Mouse (Mus musculus) midbrain, postnatal 0 days (tissue): ENCODE data around the gene Ndufa13. TPM values are rescaled to one million over a fixed set of nuclear protein-coding genes. Genes with fewer than 3 reads are reported as not detected.

Experiments used
- ATAC-seq: fragments of 200-750 bp; cut with Nextera tagmentation; 2 replicates; pipeline ENCODE4 v1.8.0; 2017; ENCODE audit warnings: moderate number of reproducible peaks, mild to moderate bottlenecking, moderate TSS enrichment, moderate library complexity; ENCODE audit not compliant: low FRiP score
- DNase-seq: peaks from one replicate; pipeline ENCODE4 v3.0.0-alpha.2; 2015; ENCODE audit warnings: low spot score
- H3K27ac ChIP-seq: fragments of 300-500 bp; sonication (generic); 2 replicates; pipeline ENCODE4 v1.5.1; 2014; ENCODE audit warnings: low read depth, mild to moderate bottlenecking, low read length, mixed read lengths
- H3K27me3 ChIP-seq: fragments of 300-500 bp; sonication (generic); 2 replicates; pipeline ENCODE4 v1.6.1; 2014; ENCODE audit warnings: low read length, control low read depth, mixed read lengths; ENCODE audit not compliant: insufficient read depth
- H3K36me3 ChIP-seq: fragments of 300-500 bp; sonication (generic); 2 replicates; pipeline ENCODE4 v1.6.1; 2014; ENCODE audit warnings: low read length, control low read depth, mixed read lengths; ENCODE audit not compliant: insufficient read depth
- H3K4me1 ChIP-seq: fragments of 300-500 bp; sonication (generic); 2 replicates; pipeline ENCODE4 v1.6.1; 2014; ENCODE audit warnings: mild to moderate bottlenecking, control low read depth, antibody characterized with exemption, low read length, mixed read lengths; ENCODE audit not compliant: insufficient read depth
- H3K4me2 ChIP-seq: fragments of 300-500 bp; sonication (generic); 2 replicates; pipeline ENCODE4 v1.6.1; 2014; ENCODE audit warnings: low read depth, mild to moderate bottlenecking, low read length, mixed read lengths; ENCODE audit not compliant: poor library complexity, severe bottlenecking
- H3K4me3 ChIP-seq: fragments of 300-500 bp; sonication (generic); 2 replicates; pipeline ENCODE4 v1.5.1; 2014; ENCODE audit warnings: low read depth, mild to moderate bottlenecking, low read length, moderate library complexity
- H3K9ac ChIP-seq: fragments of 300-500 bp; sonication (generic); replicated peaks from 2 replicates; pipeline ENCODE4 v1.6.1; 2014; ENCODE audit warnings: mild to moderate bottlenecking, low read length, moderate library complexity, mixed read lengths; ENCODE audit not compliant: poor library complexity, severe bottlenecking
- H3K9me3 ChIP-seq: fragments of 300-500 bp; sonication (generic); 2 replicates; pipeline ENCODE4 v1.6.1; 2016; ENCODE audit warnings: low read length, control low read depth
- CTCF ChIP-seq: IDR thresholded peaks from 2 replicates; pipeline ENCODE4 v1.5.1; 2016; ENCODE audit warnings: antibody characterized with exemption, mild to moderate bottlenecking
- WGBS: fragments of 180-500 bp; shearing (Covaris S2); extraction: QIAGEN DNeasy Blood & Tissue Kit; methylation state at CpG from one replicate; pipeline ENCODE4 v1.1.7; 2014; 5-methylcytosine and 5-hydroxymethylcytosine counted together
- polyA plus RNA-seq: library from polyadenylated mRNA; unstranded; fragments of >200 nt; fragmentation: Nextera tagmentation; extraction: Ambion mirVana; gene quantifications from 2 replicates; pipeline ENCODE4 v1.2.1, GENCODE M21; 2015
- total RNA-seq: library from RNA; depleted of rRNA; stranded (reverse); fragments of >200 nt; gene quantifications from 2 replicates; pipeline ENCODE4 v1.2.3, GENCODE M21; 2014

Gene Ndufa13
- total and polyA plus RNA-seq, 2 experiments from 2014 or later: 55.6 to 243 TPM

DNA sequence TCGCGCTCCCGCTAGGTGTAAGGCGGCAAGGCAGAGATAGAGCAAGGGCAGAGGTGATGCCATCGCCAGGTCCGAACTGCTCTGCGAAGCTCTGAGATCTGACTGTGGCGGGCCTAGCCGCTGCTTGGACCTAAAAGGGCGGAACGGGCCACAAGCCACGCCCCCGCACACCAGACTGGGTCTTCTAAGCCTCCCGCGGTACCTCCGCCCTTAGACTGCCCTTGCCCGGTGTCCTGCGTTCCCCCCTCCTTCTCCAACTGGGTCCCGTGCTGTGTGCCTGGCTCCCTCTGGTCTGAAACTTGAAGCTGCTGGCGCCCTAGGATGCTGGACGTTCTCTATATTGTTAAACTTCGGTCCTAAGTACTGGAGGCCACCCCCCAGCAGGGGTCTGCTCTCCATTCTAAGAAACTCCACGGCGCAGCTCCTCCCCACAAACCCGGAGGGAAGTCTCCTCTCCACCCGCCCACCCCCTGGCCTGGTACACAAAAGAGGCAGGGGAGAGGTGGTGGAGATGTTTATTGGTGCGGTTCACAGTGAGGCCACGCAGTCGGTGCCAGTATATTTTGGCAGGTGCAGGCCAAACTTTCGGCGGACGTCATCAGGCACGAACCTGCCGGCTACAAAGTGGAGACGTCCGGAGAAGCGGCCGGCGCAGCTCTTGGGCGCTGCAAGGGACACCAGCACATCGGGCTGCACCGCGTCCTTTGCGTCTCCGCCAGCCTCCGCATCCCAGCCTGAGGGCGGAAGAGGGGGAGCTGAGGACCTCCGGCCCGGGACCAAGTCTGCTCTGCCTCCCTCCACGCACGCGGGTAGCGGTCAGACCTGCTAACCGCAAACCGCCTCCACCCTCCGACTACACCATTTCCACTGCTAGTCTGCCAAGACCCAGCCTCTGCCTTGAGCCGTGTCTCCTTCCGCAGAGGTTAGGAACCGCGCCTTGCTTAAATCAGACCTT is 14.8 kb downstream of the Ndufa13 start, which contains the start of gene Cilp2:
Gene Cilp2 (minus strand): TSS at position 399 of the 955 bp plus-strand sequence.
- DNase-seq (no peak), ATAC-seq (no peak)
- H3K9ac ChIP-seq: no peak within 1 kb of the TSS
- no peak for TF ChIP-seq CTCF
- no peaks in the 10 kb centered on the region for H3K36me3 ChIP-seq
- WGBS: 2% methylated on average over 57 of the region's 60 CpGs
- peak within 1 kb of the TSS; percentile 28 for H3K4me3 ChIP-seq
- H3K27me3 ChIP-seq: peaks cover 76% of the 10 kb centered on the region
- H3K27ac ChIP-seq: no peak within 1 kb of the TSS
- H3K4me1 ChIP-seq: peaks cover 9% of the 10 kb centered on the region; the same call in 1 of the 2 replicates
- H3K9me3 ChIP-seq: no peaks in the 10 kb centered on the region
- H3K4me2 ChIP-seq: peak within 1 kb of the TSS; percentile 50

DNA sequence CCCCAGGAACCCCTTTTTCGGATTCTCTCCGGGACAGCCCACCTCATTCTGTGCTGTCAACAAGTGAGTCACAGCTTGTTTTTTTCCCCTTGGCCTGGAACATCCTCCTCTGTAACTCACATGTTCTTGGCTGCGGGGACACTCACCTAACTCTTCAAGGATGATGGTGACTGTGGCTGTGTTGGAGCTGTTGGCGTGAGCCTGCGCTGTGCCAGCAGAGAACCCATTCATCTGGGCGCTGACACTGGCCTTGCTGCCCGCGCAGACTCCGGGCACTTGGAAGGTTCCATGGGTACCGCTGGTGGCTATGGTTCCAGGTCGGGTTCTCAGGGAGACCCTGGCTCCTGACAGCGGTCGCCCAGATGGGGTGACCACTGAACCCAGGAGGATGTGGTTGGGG is 18.2 kb downstream of the Ndufa13 start:
- H3K4me3 ChIP-seq: no peak overlapping the region
- no peak overlapping the region for H3K27ac ChIP-seq
- H3K4me2 ChIP-seq: no peak overlapping the region
- ATAC-seq: no peak
- DNase-seq: no peak
- no peaks in the 10 kb centered on the region for H3K9me3 ChIP-seq
- no peak for TF ChIP-seq CTCF
- 57% methylated on average over 13 of the region's 13 CpGs for WGBS
- H3K9ac ChIP-seq: no peak overlapping the region
- H3K4me1 ChIP-seq: peaks cover 11% of the 10 kb centered on the region; the same call in 1 of the 2 replicates
- no peaks in the 10 kb centered on the region for H3K36me3 ChIP-seq
- peaks cover 97% of the 10 kb centered on the region for H3K27me3 ChIP-seq

DNA sequence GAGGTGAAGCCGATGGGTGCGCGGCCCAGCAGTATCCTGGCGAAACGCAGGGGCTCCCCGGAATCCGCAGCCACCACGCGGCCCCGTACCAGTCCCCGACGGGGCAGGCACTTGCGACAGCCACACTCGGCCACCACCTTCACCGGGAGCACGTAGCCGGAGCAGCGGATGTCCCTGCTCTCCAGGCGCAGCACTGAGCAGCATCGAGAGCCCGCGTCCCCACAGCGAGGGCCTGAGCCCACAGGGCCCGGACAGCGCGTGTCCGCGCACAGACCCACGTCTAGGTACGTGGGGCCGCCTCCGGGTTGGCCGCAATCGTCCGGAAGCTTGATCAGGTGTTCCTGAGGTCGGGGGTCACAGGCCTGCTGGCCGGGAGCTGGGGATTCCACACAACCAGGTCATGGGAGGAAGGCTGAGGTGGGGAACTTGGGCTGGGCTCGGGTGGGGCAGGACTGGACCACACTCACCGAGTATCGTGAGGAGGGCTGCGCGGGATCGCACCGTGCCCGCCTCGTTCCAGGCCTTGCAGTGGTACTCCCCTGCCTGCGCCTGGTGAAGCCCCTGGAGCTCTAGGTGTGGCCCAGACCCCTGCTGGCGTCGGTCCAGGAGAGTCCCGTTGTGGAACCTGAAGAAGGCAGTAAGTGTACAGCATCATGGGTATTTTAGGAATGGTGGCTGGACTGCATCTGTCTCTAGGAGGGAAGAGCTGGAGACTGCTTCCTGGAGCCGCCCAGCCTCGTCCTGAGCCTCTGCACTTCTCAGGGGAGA is 19.3 kb downstream of the Ndufa13 start:
- peaks cover 11% of the 10 kb centered on the region; the same call in 1 of the 2 replicates for H3K4me1 ChIP-seq
- 17% methylated on average over 47 of the region's 52 CpGs for WGBS

DNA sequence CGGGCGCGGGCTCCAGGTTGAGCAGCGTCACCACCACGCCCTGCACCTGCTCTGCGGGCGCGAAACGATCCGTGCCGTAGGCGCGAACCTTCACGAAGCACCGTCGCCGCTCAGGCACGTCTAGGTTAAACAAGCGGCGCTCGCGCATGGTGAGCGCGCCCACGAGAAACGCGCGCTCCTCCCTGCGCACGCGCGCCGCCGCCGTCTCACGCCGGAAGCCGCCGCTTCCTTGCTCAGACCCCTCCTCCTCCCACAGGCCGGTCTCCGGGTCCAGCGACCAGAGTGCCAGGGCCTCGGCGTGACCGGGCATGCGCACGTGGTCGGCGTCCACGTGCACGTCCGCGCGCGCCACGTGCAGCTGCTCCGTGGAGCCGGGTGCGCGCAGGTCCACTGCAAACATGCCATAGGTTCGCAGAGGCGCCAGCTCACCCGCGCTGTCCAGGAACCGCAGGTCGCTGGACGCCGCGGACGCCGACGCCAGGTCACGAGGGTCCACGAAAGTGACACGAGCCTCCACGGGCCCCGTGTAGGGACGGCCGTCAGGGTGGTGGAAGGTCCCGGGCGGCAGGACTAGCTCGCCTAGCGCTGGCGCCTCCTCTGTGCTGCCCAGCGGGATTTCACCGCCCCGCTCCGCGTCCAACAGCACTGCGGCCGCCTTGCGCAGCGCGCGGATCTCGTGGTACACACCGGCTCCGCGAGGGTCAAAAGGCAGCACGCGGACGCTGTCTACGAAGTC is 20.2 kb downstream of the Ndufa13 start:
- H3K4me2 ChIP-seq: peak overlapping the region; percentile 49
- H3K9me3 ChIP-seq: no peaks in the 10 kb centered on the region
- ATAC-seq (peak; percentile 70), DNase-seq (peak; percentile 88)
- WGBS: 5% methylated on average over 102 of the region's 103 CpGs
- 0 out of 2 replicates have a peak overlapping the region, but pooled peaks have one; percentile 44 for H3K9ac ChIP-seq
- TF ChIP-seq CTCF: no peak
- H3K36me3 ChIP-seq: no peaks in the 10 kb centered on the region
- no peak overlapping the region for H3K27ac ChIP-seq
- H3K4me3 ChIP-seq: peak overlapping the region; percentile 38
- H3K4me1 ChIP-seq: peaks cover 6% of the 10 kb centered on the region; the same call in 1 of the 2 replicates
- H3K27me3 ChIP-seq: peaks cover 78% of the 10 kb centered on the region

More for the DNA sequence above, 19.3 kb downstream of the Ndufa13 start:
- ATAC-seq (no peak), DNase-seq (no peak)
- TF ChIP-seq CTCF: no peak
- Histone ChIP-seq H3K4me3 (peak overlapping the region; percentile 38), H3K9me3 (no peaks in the 10 kb centered on the region), H3K27me3 (peaks cover 86% of the 10 kb centered on the region), H3K27ac (no peak overlapping the region), H3K4me2 (peak overlapping the region; percentile 49; the same call in 1 of the 2 replicates), H3K36me3 (no peaks in the 10 kb centered on the region), H3K9ac (no peak overlapping the region)

DNA sequence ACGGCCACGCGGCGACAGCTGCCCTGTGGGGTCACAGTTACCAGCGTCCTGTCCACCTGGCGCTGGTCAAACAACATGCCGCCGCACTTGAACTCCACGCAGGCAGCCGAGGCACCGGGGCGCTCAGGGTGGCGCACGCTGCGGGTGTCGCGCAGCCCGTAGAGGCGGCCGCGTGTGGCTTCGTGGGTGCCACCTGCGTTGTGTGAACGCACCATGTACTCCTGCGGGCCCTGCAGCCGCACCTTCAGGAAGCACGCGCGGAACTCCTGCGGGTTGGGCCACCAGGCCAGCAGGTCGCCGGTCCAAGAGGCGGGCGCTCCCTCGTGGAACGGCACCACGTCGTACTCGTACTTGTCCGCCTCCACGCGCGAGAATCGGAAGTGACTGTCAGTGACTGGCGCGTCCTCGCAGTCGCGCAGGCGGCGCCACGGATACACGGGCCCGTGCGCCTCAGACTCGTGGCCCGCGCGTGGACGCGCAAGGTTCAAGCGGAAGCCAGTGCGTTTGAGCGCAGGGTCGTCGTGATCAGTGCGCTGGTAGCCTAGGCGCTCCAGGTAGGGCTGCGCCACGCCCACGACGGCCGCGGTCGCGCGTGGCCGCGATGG is 21.0 kb downstream of the Ndufa13 start:
- no peaks in the 10 kb centered on the region for H3K9me3 ChIP-seq
- H3K36me3 ChIP-seq: no peaks in the 10 kb centered on the region
- peaks cover 6% of the 10 kb centered on the region; the same call in 1 of the 2 replicates for H3K4me1 ChIP-seq
- DNase-seq: no peak
- 21% methylated on average over 79 of the region's 79 CpGs for WGBS
- H3K27ac ChIP-seq: no peak overlapping the region
- peak; percentile 31 for ATAC-seq
- H3K4me2 ChIP-seq: peak overlapping the region; percentile 49
- no peak for TF ChIP-seq CTCF
- peak overlapping the region; percentile 38 for H3K4me3 ChIP-seq
- H3K27me3 ChIP-seq: peaks cover 70% of the 10 kb centered on the region
- H3K9ac ChIP-seq: 0 out of 2 replicates have a peak overlapping the region, but pooled peaks have one; percentile 44
